Mouse (Mus musculus) CH12.LX (cell line): Measurements from ENCODE around the gene Plekha7. TPM values are rescaled to one million over a fixed set of nuclear protein-coding genes. Genes with fewer than 3 reads are reported as not detected.

ENCODE experiments used
- DNase-seq: peaks from one replicate; pipeline ENCODE4 v3.0.0-alpha.2; 2013; ENCODE audit errors: extremely low read depth
- H3K27ac ChIP-seq: 2 replicates; pipeline ENCODE4 v1.5.1; 2012; ENCODE audit warnings: low read depth, mild to moderate bottlenecking, control low read depth, moderate library complexity; ENCODE audit not compliant: insufficient read depth
- H3K27me3 ChIP-seq: replicated peaks from 2 replicates; pipeline ENCODE3; 2012; ENCODE audit warnings: inconsistent platforms
- H3K36me3 ChIP-seq, 2 experiments: replicated peaks in 1 of 2; 2 replicates each; pipeline versions ENCODE3 to v1.6.1; 2012; ENCODE audit warnings: inconsistent platforms in 1 of 2, low read length in 1 of 2, mild to moderate bottlenecking in 1 of 2, mixed read lengths in 1 of 2, moderate library complexity in 1 of 2; ENCODE audit not compliant: control insufficient read depth in 1 of 2, insufficient read depth in 1 of 2
- H3K4me1 ChIP-seq, 2 experiments: 2 replicates each; pipeline ENCODE4 v1.6.1; 2012; ENCODE audit warnings: inconsistent platforms in 1 of 2, moderate library complexity in 1 of 2; ENCODE audit not compliant: insufficient read depth in 2 of 2, control insufficient read depth in 1 of 2
- H3K4me2 ChIP-seq: 2 replicates; pipeline ENCODE4 v1.6.1; 2012; ENCODE audit warnings: low read depth, mild to moderate bottlenecking, control low read depth; ENCODE audit not compliant: poor library complexity, insufficient read depth, severe bottlenecking
- H3K4me3 ChIP-seq, 3 experiments: fragments of 150-350 bp in 1 of 3; sonication (generic) in 1 of 3; replicated peaks in 1 of 3; 2 replicates each; pipeline versions ENCODE3 to v1.5.1; 2011 to 2012; ENCODE audit warnings: low read depth in 2 of 3, low read length in 2 of 3, mild to moderate bottlenecking in 2 of 3, moderate library complexity in 2 of 3, control low read depth in 1 of 3, improper control_type of control experiment in 1 of 3, inconsistent platforms in 1 of 3, mixed read lengths in 1 of 3; ENCODE audit not compliant: poor library complexity in 1 of 3
- H3K79me2 ChIP-seq: replicated peaks from 2 replicates; pipeline ENCODE4 v1.6.1; 2012; ENCODE audit warnings: mild to moderate bottlenecking, moderate library complexity; ENCODE audit not compliant: control insufficient read depth, poor library complexity, insufficient read depth, severe bottlenecking; ENCODE audit errors: extremely low read depth
- H3K9ac ChIP-seq: 2 replicates; pipeline ENCODE4 v1.6.1; 2012; ENCODE audit warnings: low read depth, mild to moderate bottlenecking, control low read depth, moderate library complexity; ENCODE audit not compliant: insufficient read depth
- H3K9me3 ChIP-seq: replicated peaks from 2 replicates; pipeline ENCODE3; 2012; ENCODE audit warnings: low read length, inconsistent platforms, mixed read lengths
- CHD1 ChIP-seq: IDR thresholded peaks from 2 replicates; pipeline ENCODE4 v1.6.1; 2012; ENCODE audit warnings: low read depth, low read length, improper control_type of control experiment, inconsistent platforms
- CTCF ChIP-seq, 2 experiments: IDR thresholded peaks in 1 of 2; conservative IDR thresholded peaks in 1 of 2; 2 replicates each; pipeline ENCODE4 v1.5.1; 2011 to 2012; ENCODE audit warnings: low read depth in 2 of 2, low read length in 2 of 2, improper control_type of control experiment in 1 of 2, inconsistent platforms in 1 of 2, mild to moderate bottlenecking in 1 of 2, moderate library complexity in 1 of 2
- ELF1 ChIP-seq: IDR thresholded peaks from 2 replicates; pipeline ENCODE4 v1.6.1; 2014; ENCODE audit warnings: low read depth, mild to moderate bottlenecking, inconsistent platforms, low read length, improper control_type of control experiment
- EP300 ChIP-seq: IDR thresholded peaks from 2 replicates; pipeline ENCODE4 v1.6.1; 2011; ENCODE audit warnings: low read length, improper control_type of control experiment
- ETS1 ChIP-seq: conservative IDR thresholded peaks from 2 replicates; pipeline ENCODE4 v1.6.1; 2012; ENCODE audit warnings: low read depth, mild to moderate bottlenecking, inconsistent platforms, low read length, improper control_type of control experiment, moderate library complexity
- GABPA ChIP-seq: IDR thresholded peaks from 2 replicates; pipeline ENCODE4 v1.6.1; 2012; ENCODE audit warnings: low read depth, low read length, improper control_type of control experiment, inconsistent platforms; ENCODE audit not compliant: insufficient replicate concordance
- MAFK ChIP-seq: IDR thresholded peaks from 2 replicates; pipeline ENCODE4 v1.6.1; 2011; ENCODE audit warnings: low read length, improper control_type of control experiment; ENCODE audit not compliant: insufficient replicate concordance
- MAZ ChIP-seq: IDR thresholded peaks from 2 replicates; pipeline ENCODE4 v1.6.1; 2012; ENCODE audit warnings: low read depth, mild to moderate bottlenecking, inconsistent platforms, low read length, improper control_type of control experiment, moderate library complexity
- MEF2A ChIP-seq: IDR thresholded peaks from 2 replicates; pipeline ENCODE4 v1.6.1; 2014; ENCODE audit warnings: low read depth, mild to moderate bottlenecking, inconsistent platforms, low read length, improper control_type of control experiment, borderline replicate concordance
- NELFE ChIP-seq: IDR thresholded peaks from 2 replicates; pipeline ENCODE4 v1.6.1; 2011; ENCODE audit warnings: low read depth, low read length, improper control_type of control experiment
- POLR2A ChIP-seq: IDR thresholded peaks from 2 replicates; pipeline ENCODE4 v1.6.1; 2011; ENCODE audit warnings: low read depth, mild to moderate bottlenecking, improper control_type of control experiment, low read length
- RCOR1 ChIP-seq: conservative IDR thresholded peaks from 2 replicates; pipeline ENCODE4 v1.6.1; 2012; ENCODE audit warnings: low read depth, mild to moderate bottlenecking, inconsistent platforms, low read length, improper control_type of control experiment
- SIN3A ChIP-seq: IDR thresholded peaks from 2 replicates; pipeline ENCODE4 v1.6.1; 2012; ENCODE audit warnings: low read length, improper control_type of control experiment, inconsistent platforms
- SMC3 ChIP-seq: IDR thresholded peaks from 2 replicates; pipeline ENCODE4 v1.6.1; 2011; ENCODE audit warnings: low read depth, low read length, improper control_type of control experiment
- TCF12 ChIP-seq: IDR thresholded peaks from 2 replicates; pipeline ENCODE4 v1.6.1; 2014; ENCODE audit warnings: low read depth, mild to moderate bottlenecking, inconsistent platforms, low read length, improper control_type of control experiment
- USF1 ChIP-seq: IDR thresholded peaks from 2 replicates; pipeline ENCODE4 v1.6.1; 2014; ENCODE audit warnings: low read depth, mild to moderate bottlenecking, inconsistent platforms, low read length, improper control_type of control experiment
- ZKSCAN1 ChIP-seq: IDR thresholded peaks from 2 replicates; pipeline ENCODE4 v1.6.1; 2012; ENCODE audit warnings: low read depth, inconsistent platforms, low read length, improper control_type of control experiment, borderline replicate concordance
- ZMIZ1 ChIP-seq: IDR thresholded peaks from 2 replicates; pipeline ENCODE4 v1.6.1; 2012; ENCODE audit warnings: low read depth, mild to moderate bottlenecking, inconsistent platforms, low read length, improper control_type of control experiment
- dilution Hi-C: fragments of 300-500 bp; cut with MboI; formaldehyde crosslinking; loops from 2 replicates; pipeline ENCODE4 v1.14.3; 2020; ENCODE audit warnings: low sequenced_read_pairs; ENCODE audit not compliant: extremely low pct_unique_long_range_greater_than_20kb, extremely low pct_ligation_motif_present
- in situ Hi-C: fragments of 300-500 bp; cut with MboI; formaldehyde crosslinking; loops from 3 replicates; pipeline ENCODE4 v1.14.3; 2019; ENCODE audit warnings: low sequenced_read_pairs, low pct_ligation_motif_present, low pct_unique_long_range_greater_than_20kb, mixed read lengths
- polyA plus RNA-seq: library from polyadenylated mRNA; unstranded; fragments of >175 nt; gene quantifications from 2 replicates; pipeline ENCODE4 v1.2.1, GENCODE M21; 2012; ENCODE audit warnings: low read depth; ENCODE audit not compliant: insufficient read length
- total RNA-seq, 2 experiments: library from RNA; depleted of rRNA; stranded (reverse); fragments of 300-350 nt in 1 of 2; fragments of >200 nt in 1 of 2; gene quantifications; 2 replicates each; pipeline ENCODE4 v1.2.3; 2012 to 2014

Gene Plekha7
- total and polyA plus RNA-seq, 3 experiments: 0.59 to 1.5 (median 1.0) TPM

DNA sequence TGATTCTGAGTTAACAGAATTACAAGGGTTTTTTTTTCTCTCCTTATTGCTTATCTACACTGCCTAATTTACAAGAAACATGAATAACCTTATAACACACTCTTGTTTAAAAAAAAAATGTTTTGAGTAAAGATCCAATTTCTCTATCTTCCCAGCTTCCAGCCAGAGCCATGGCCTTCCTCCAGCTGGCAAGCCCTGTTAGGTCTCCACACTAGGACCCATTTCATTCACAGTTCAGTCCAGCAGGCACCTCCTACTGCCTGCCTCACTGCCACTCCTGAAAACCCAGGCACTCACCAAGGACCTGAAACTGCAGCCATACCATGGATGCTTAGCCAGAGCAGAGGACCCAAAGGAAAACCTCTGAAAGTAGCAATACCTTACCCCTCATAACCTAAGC, 31.9 kb downstream of the Plekha7 start:
- TF ChIP-seq ELF1: no peak
- TF ChIP-seq EP300: no peak
- no peak for TF ChIP-seq POLR2A
- TF ChIP-seq SIN3A: no peak
- no peak for TF ChIP-seq ZMIZ1
- TF ChIP-seq CHD1: no peak
- no peak for TF ChIP-seq TCF12
- no peak for TF ChIP-seq GABPA
- no peak for TF ChIP-seq USF1
- no peak for TF ChIP-seq MAZ
- TF ChIP-seq NELFE: no peak
- TF ChIP-seq MAFK: no peak
- TF ChIP-seq CTCF (conservative IDR thresholded peaks at IDR 0.05 in 1 of 2, IDR thresholded peaks at IDR 0.05 in 1 of 2; ENCODE audit: low read depth in 2 of 2, low read length in 2 of 2): no peak
- no peak for TF ChIP-seq RCOR1
- H3K36me3 ChIP-seq: no peaks in the 10 kb centered on the region
- no peaks in the 10 kb centered on the region for H3K9me3 ChIP-seq
- no peak overlapping the region for H3K27ac ChIP-seq
- dilution Hi-C loops: no loop called here
- H3K4me3 ChIP-seq: no peak overlapping the region
- H3K4me1 ChIP-seq: peaks cover 4 to 14% of the 10 kb centered on the region in 2 experiments
- no peak overlapping the region for H3K4me2 ChIP-seq
- H3K27me3 ChIP-seq: peaks cover 4% of the 10 kb centered on the region
- H3K9ac ChIP-seq: no peak overlapping the region
- no peak for DNase-seq
- no peaks in the 10 kb centered on the region for H3K79me2 ChIP-seq
- in situ Hi-C loops: no loop called here

DNA sequence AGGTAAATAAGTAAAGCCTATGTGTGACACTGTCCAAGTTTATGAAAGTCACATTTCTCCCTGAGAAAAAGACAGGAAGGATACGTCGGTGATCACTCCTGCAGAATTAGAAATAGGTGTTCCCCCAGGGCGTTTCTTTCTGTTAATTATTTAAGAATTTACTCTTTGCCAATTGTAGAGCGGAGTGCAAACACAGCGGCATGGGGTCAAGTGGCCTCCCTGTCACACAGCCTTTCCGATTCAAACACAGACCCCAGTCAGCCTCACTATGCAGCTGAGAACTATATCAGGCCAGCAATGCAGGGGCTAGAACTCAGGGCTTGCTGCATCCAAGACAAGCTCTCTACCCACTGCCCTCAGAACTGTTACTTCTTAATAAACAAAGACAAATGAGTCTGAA, 35.1 kb downstream of the Plekha7 start:
- Histone ChIP-seq H3K9ac (no peak overlapping the region), H3K27me3 (peaks cover 4% of the 10 kb centered on the region), H3K9me3 (no peaks in the 10 kb centered on the region), H3K4me1 (no peaks in the 10 kb centered on the region), H3K27ac (no peak overlapping the region), H3K4me2 (no peak overlapping the region), H3K4me3 (no peak overlapping the region), H3K36me3 (no peaks in the 10 kb centered on the region), H3K79me2 (no peaks in the 10 kb centered on the region)
- no peak for DNase-seq
- in situ Hi-C loops (no loop called here), dilution Hi-C loops (no loop called here)
- TF ChIP-seq ELF1 (no peak), ZKSCAN1 (no peak), SMC3 (no peak), MEF2A (no peak), ETS1 (no peak), ZMIZ1 (no peak)
